Mouse (Mus musculus) intestine, postnatal 0 days (tissue): Measurements from ENCODE around the gene Vipr2. TPM values are rescaled to one million over a fixed set of nuclear protein-coding genes. Genes with fewer than 3 reads are reported as not detected.

Source experiments
- ATAC-seq: fragments of 200-750 bp; cut with Nextera tagmentation; 2 replicates; pipeline ENCODE4 v1.8.0; 2017; ENCODE audit warnings: mild to moderate bottlenecking, moderate TSS enrichment, moderate library complexity
- H3K27ac ChIP-seq: fragments of 300-500 bp; sonication (generic); 2 replicates; pipeline ENCODE4 v1.5.1; 2014; ENCODE audit warnings: mild to moderate bottlenecking, low read depth, low read length, moderate library complexity
- H3K27me3 ChIP-seq: fragments of 300-500 bp; sonication (generic); replicated peaks from 2 replicates; pipeline ENCODE4 v1.6.1; 2014; ENCODE audit warnings: low read length, mixed read lengths; ENCODE audit not compliant: control insufficient read depth, insufficient read depth
- H3K36me3 ChIP-seq: fragments of 300-500 bp; sonication (generic); 2 replicates; pipeline ENCODE4 v1.6.1; 2014; ENCODE audit warnings: mild to moderate bottlenecking, moderate library complexity; ENCODE audit not compliant: control insufficient read depth, insufficient read depth
- H3K4me1 ChIP-seq: fragments of 300-500 bp; sonication (generic); replicated peaks from 2 replicates; pipeline ENCODE4 v1.6.1; 2014; ENCODE audit warnings: antibody characterized with exemption, low read length, mixed read lengths; ENCODE audit not compliant: control insufficient read depth, insufficient read depth
- H3K4me2 ChIP-seq: fragments of 300-500 bp; sonication (generic); replicated peaks from 2 replicates; pipeline ENCODE4 v1.6.1; 2014; ENCODE audit warnings: low read depth, mild to moderate bottlenecking, moderate library complexity
- H3K4me3 ChIP-seq: fragments of 300-500 bp; sonication (generic); 2 replicates; pipeline ENCODE4 v1.5.1; 2014; ENCODE audit warnings: low read depth, low read length
- H3K9ac ChIP-seq: fragments of 300-500 bp; sonication (generic); 2 replicates; pipeline ENCODE4 v1.6.1; 2014; ENCODE audit warnings: mild to moderate bottlenecking, low read depth, low read length
- H3K9me3 ChIP-seq: fragments of 300-500 bp; sonication (generic); 2 replicates; pipeline ENCODE4 v1.6.1; 2016; ENCODE audit warnings: mixed run types; ENCODE audit not compliant: control insufficient read depth
- CTCF ChIP-seq: sonication (generic); IDR thresholded peaks from 2 replicates; pipeline ENCODE4 v1.5.1; 2016; ENCODE audit warnings: low read depth, mild to moderate bottlenecking, control low read depth, antibody characterized with exemption, moderate library complexity
- WGBS: fragments of 180-500 bp; shearing (Covaris S2); extraction: QIAGEN DNeasy Blood & Tissue Kit; methylation state at CpG from one replicate; pipeline ENCODE4 v1.1.7; 2014; 5-methylcytosine and 5-hydroxymethylcytosine counted together
- polyA plus RNA-seq: library from polyadenylated mRNA; unstranded; fragments of >200 nt; fragmentation: Nextera tagmentation; extraction: Ambion mirVana; gene quantifications from 2 replicates; pipeline ENCODE4 v1.2.1, GENCODE M21; 2015

Gene Vipr2
- polyA plus RNA-seq, 1 experiment from 2014 or later: 1.7 TPM

DNA sequence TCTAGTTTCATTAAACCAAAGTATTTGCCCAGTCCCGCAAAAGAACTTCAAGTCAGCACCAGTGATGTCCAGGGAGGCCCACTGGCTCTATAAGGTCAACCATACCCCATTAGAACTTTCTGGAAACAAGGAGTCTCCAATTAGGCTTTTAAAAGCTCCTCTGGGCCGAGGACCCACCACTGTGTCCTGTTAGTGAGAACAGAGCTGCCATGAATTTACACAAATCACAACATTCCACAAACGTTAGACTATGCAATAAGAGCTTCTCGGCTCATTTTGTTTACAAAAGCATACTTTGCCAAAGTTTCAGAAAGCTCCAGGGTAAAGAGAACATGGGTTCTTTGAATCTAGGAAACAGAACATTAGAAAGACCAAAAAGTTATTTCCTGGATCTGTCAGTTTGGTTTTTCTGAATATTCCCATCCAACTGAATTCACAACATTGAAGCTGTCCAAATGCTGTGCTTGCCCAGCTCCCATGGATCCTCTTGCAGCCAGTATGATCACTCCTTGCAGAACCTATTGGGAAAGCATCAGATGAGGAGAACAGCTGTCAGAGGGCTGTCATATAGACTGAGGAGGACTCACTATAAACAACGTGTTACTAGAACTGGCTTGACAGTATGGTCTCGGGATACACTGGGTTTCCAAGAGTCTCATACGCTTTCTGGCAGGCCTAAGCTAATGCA lies 33.6 kb downstream of the Vipr2 start:
- Histone ChIP-seq H3K36me3 (no peaks in the 10 kb centered on the region), H3K4me2 (no peak overlapping the region), H3K9me3 (no peaks in the 10 kb centered on the region), H3K9ac (no peak overlapping the region), H3K27me3 (no peaks in the 10 kb centered on the region), H3K27ac (no peak overlapping the region), H3K4me1 (no peaks in the 10 kb centered on the region), H3K4me3 (no peak overlapping the region)
- WGBS: 66% methylated on average over 7 of the region's 7 CpGs
- ATAC-seq: no peak
- no peak for TF ChIP-seq CTCF

DNA sequence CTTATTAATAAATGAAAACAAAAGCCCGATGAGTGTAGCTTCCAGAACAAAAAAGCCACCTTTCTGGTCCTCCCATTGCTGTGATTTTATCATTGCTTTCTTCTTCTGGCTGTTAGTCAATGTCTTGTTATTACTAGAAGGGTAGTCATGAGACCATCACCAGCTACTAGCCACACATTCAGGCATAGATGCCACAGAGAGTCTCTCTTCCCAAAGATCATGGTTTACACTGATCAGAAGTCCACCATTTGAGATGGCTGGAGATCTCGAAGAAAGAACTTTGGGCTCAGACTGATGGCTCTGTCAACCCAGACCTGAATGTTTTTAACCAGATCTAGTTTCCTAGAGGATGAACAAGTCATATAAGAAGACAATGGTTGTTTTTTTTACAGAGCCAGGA lies 38.3 kb downstream of the Vipr2 start:
- no peak for ATAC-seq
- TF ChIP-seq CTCF: no peak
- 88% methylated on average over 2 of the region's 2 CpGs for WGBS

DNA sequence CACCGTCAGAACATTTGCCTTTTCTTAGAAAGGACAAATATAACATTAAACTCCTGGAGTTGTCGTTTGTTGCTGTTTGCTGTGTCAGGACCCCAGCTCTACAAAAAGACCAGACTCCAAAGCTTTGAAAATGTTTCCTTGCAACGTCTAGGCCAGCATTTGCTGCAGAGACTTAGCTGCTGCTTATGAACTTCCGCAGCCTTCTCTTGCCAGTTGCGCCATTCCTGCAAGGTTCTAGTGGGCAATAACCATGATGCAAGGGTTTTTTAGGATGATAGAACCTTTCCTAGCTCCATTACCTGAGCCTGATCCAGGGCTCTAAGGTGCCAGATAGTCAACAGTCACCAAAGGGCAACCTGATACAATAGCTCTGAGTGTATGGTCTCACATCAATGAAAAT lies 38.9 kb downstream of the Vipr2 start:
- Histone ChIP-seq H3K9ac (no peak overlapping the region), H3K27me3 (no peaks in the 10 kb centered on the region), H3K4me3 (no peak overlapping the region), H3K36me3 (no peaks in the 10 kb centered on the region), H3K27ac (no peak overlapping the region), H3K4me1 (no peaks in the 10 kb centered on the region), H3K4me2 (no peak overlapping the region), H3K9me3 (no peaks in the 10 kb centered on the region)
- no peak for ATAC-seq
- 87% methylated on average over 5 of the region's 5 CpGs for WGBS
- no peak for TF ChIP-seq CTCF

More for the DNA sequence above, 38.3 kb downstream of the Vipr2 start:
- no peak overlapping the region for H3K4me3 ChIP-seq
- no peak overlapping the region for H3K27ac ChIP-seq
- H3K27me3 ChIP-seq: no peaks in the 10 kb centered on the region
- no peak overlapping the region for H3K9ac ChIP-seq
- H3K9me3 ChIP-seq: no peaks in the 10 kb centered on the region
- H3K4me1 ChIP-seq: no peaks in the 10 kb centered on the region
- H3K4me2 ChIP-seq: no peak overlapping the region
- no peaks in the 10 kb centered on the region for H3K36me3 ChIP-seq

DNA sequence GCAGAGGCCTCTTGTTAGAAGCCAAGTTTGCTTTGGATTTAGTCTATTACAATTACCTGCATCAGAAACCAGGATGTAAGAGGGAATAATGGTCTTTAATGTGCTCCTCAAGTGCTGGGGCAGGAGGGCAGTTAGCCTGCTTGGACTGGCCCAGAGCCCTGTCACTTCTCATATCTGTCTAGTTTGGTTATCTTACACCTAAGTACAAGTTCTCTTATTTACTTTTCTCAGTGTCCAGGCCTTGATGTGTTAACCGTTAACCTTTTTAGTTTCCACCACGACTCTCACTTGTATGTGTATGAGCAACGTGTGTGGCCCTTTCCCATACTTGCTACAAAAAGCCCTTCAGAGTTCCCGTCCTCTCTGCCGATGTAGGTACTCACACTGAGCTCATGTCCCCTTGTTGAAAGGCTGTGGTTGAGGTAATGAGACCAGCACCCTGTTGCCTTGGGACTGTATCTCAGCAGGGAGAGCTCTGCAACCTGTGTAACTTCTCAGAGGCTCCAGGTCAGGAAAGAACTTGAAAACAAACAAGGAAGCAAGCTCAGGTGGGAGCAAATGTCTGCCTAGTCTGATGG lies 39.9 kb downstream of the Vipr2 start:
- ATAC-seq: no peak
- 32% methylated on average over 5 of the region's 5 CpGs for WGBS
- H3K9ac ChIP-seq: no peak overlapping the region
- no peaks in the 10 kb centered on the region for H3K36me3 ChIP-seq
- no peaks in the 10 kb centered on the region for H3K4me1 ChIP-seq
- no peaks in the 10 kb centered on the region for H3K27me3 ChIP-seq
- no peak overlapping the region for H3K4me3 ChIP-seq
- H3K4me2 ChIP-seq: no peak overlapping the region
- TF ChIP-seq CTCF: no peak
- H3K27ac ChIP-seq: no peak overlapping the region
- H3K9me3 ChIP-seq: no peaks in the 10 kb centered on the region

DNA sequence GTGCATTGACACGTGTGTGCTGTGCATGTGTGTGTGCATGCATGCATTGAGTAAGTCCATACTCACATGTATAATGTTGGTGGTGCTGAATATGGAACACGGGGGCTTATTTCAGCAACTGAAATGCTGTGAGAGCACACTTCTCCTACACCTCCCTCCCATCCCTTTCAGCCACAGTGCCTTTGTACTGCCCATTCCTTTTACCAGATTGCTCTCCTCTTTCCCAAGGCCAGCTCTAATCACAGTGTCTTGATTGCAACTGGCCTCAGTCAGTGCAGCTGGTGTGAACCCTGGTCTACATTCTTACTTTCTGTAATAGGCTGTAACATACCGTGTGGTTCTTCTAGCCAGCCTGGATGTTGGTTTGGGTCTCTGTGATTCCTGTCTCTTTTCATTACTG lies 41.5 kb downstream of the Vipr2 start:
- TF ChIP-seq CTCF: no peak
- Histone ChIP-seq H3K9ac (no peak overlapping the region), H3K27me3 (no peaks in the 10 kb centered on the region), H3K4me2 (no peak overlapping the region), H3K4me1 (no peaks in the 10 kb centered on the region), H3K36me3 (no peaks in the 10 kb centered on the region), H3K4me3 (no peak overlapping the region), H3K9me3 (no peaks in the 10 kb centered on the region), H3K27ac (no peak overlapping the region)
- 80% methylated on average over 3 of the region's 3 CpGs for WGBS
- no peak for ATAC-seq

DNA sequence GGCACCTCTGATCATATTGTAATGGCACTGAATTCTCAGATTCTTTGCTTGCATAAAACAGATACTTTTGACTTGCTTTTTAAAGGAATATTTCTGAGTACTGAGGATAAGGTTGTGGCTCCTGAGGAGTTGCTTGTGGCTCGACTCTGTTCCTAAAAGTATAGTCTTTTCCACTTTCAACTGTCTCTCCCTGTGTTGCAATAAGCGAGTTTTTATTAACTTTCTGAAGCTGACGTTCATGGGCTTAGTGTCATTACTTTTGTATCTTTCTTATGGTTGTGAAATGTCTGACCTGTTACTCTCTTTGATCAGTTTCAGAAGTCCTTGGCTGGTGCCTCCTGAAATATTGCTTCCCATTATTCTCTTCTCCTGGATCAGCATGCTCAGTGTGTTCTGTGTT lies 46.3 kb downstream of the Vipr2 start:
- no peak overlapping the region for H3K4me3 ChIP-seq
- H3K4me2 ChIP-seq: no peak overlapping the region
- H3K36me3 ChIP-seq: no peaks in the 10 kb centered on the region
- WGBS: 83% methylated on average over 3 of the region's 3 CpGs
- no peak for TF ChIP-seq CTCF
- H3K27ac ChIP-seq: no peak overlapping the region
- no peaks in the 10 kb centered on the region for H3K9me3 ChIP-seq
- no peak for ATAC-seq
- H3K4me1 ChIP-seq: no peaks in the 10 kb centered on the region
- H3K27me3 ChIP-seq: no peaks in the 10 kb centered on the region
- no peak overlapping the region for H3K9ac ChIP-seq

DNA sequence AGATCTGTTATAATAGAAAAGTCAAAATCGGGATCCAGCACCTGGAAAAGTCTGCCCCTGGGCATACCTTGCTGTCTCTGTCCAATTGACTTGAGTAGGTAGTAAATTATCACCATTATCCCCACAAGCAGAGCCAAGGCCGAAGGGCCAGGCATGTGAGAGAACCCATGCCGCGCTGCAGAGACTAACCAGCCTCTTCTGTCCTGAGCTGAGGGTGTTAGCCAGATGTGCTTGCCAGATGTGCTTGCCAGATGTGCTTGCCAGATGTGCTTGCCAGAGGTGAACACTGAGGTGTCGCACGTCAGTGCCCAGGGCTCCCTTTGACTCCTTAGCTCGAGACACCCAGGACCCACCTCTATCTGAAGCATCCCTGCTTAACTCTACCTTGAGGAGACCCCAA lies 53.4 kb downstream of the Vipr2 start:
- H3K9ac ChIP-seq: no peak overlapping the region
- H3K36me3 ChIP-seq: no peaks in the 10 kb centered on the region
- 88% methylated on average over 7 of the region's 7 CpGs for WGBS
- H3K27me3 ChIP-seq: no peaks in the 10 kb centered on the region
- H3K4me2 ChIP-seq: no peak overlapping the region
- H3K4me3 ChIP-seq: no peak overlapping the region
- no peak for TF ChIP-seq CTCF
- H3K27ac ChIP-seq: no peak overlapping the region
- no peaks in the 10 kb centered on the region for H3K4me1 ChIP-seq
- H3K9me3 ChIP-seq: no peaks in the 10 kb centered on the region
- ATAC-seq: no peak
